Mouse (Mus musculus): Measurements from ENCODE around the gene Tubb2a. TPM values are rescaled to one million over a fixed set of nuclear protein-coding genes. Genes with fewer than 3 reads are reported as not detected.

Gene Tubb2a
- total and polyA plus RNA-seq, 3 experiments: 17.6 to 43.0 (median 26.1) TPM

- H3K9ac ChIP-seq (ENCODE audit: insufficient read depth, low read depth): no peak overlapping the region
- dilution Hi-C loops (cut with MboI; ENCODE audit: extremely low pct_ligation_motif_present, extremely low pct_unique_long_range_greater_than_20kb, low sequenced_read_pairs) (no loop called here), in situ Hi-C loops (cut with MboI; ENCODE audit: low pct_ligation_motif_present, low pct_unique_long_range_greater_than_20kb, low sequenced_read_pairs) (no loop called here)
- no peak for DNase-seq (ENCODE audit: extremely low read depth)
- H3K36me3 ChIP-seq (replicated peaks in 1 of 2; ENCODE audit: control insufficient read depth in 1 of 2, insufficient read depth in 1 of 2, low read length in 1 of 2): no peaks in the 10 kb centered on the region
- H3K27me3 ChIP-seq (replicated peaks): no peaks in the 10 kb centered on the region
- H3K9me3 ChIP-seq (replicated peaks; ENCODE audit: low read length): no peaks in the 10 kb centered on the region
- H3K27ac ChIP-seq (ENCODE audit: insufficient read depth, low read depth): no peak overlapping the region
- no peak overlapping the region for H3K4me2 ChIP-seq (ENCODE audit: insufficient read depth, low read depth, poor library complexity, severe bottlenecking)
- no peaks in the 10 kb centered on the region for H3K79me2 ChIP-seq (replicated peaks; ENCODE audit: control insufficient read depth, extremely low read depth, insufficient read depth, poor library complexity, severe bottlenecking)
- H3K4me1 ChIP-seq (ENCODE audit: control insufficient read depth in 1 of 2, insufficient read depth in 2 of 2): peaks cover 5 to 40% of the 10 kb centered on the region in 2 experiments; a peak in 3 of 4 replicates
- H3K4me3 ChIP-seq (replicated peaks in 1 of 3; ENCODE audit: low read depth in 2 of 3, low read length in 2 of 3, poor library complexity in 1 of 3): no peak overlapping the region
- TF ChIP-seq ELF1 (IDR thresholded peaks at IDR 0.05; ENCODE audit: low read depth, low read length) (no peak), CHD1 (IDR thresholded peaks at IDR 0.05; ENCODE audit: low read depth, low read length) (no peak), ZKSCAN1 (IDR thresholded peaks at IDR 0.05; ENCODE audit: borderline replicate concordance, low read depth, low read length) (no peak), CTCF (conservative IDR thresholded peaks at IDR 0.05 in 1 of 2, IDR thresholded peaks at IDR 0.05 in 1 of 2; ENCODE audit: low read depth in 2 of 2, low read length in 2 of 2) (no peak), SIN3A (IDR thresholded peaks at IDR 0.05; ENCODE audit: low read length) (no peak), MAFK (IDR thresholded peaks at IDR 0.05; ENCODE audit: insufficient replicate concordance, low read length) (no peak), EP300 (IDR thresholded peaks at IDR 0.05; ENCODE audit: low read length) (no peak), MXI1 (IDR thresholded peaks at IDR 0.05; ENCODE audit: low read depth, low read length) (no peak), NRF1 (IDR thresholded peaks at IDR 0.05; ENCODE audit: low read depth, low read length) (no peak), MAX (IDR thresholded peaks at IDR 0.05; ENCODE audit: low read length) (no peak), GABPA (IDR thresholded peaks at IDR 0.05; ENCODE audit: insufficient replicate concordance, low read depth, low read length) (no peak), NELFE (IDR thresholded peaks at IDR 0.05; ENCODE audit: low read depth, low read length) (no peak), CHD2 (IDR thresholded peaks at IDR 0.05; ENCODE audit: low read length) (no peak), RCOR1 (conservative IDR thresholded peaks at IDR 0.05; ENCODE audit: low read depth, low read length) (no peak), ZMIZ1 (IDR thresholded peaks at IDR 0.05; ENCODE audit: low read depth, low read length) (no peak), E2F4 (IDR thresholded peaks at IDR 0.05; ENCODE audit: insufficient replicate concordance, low read depth, low read length) (no peak), IRF4 (IDR thresholded peaks at IDR 0.05; ENCODE audit: low read depth, low read length) (no peak)
These were observed 36.8 kb upstream of the Tubb2a start for GRCm38 (mm10) chr13:34114654-34115053.

GRCm38 (mm10) chr13:34113086-34113485, 35.3 kb upstream of the Tubb2a start:
- Histone ChIP-seq H3K27ac (ENCODE audit: insufficient read depth, low read depth) (no peak overlapping the region), H3K27me3 (replicated peaks) (no peaks in the 10 kb centered on the region), H3K79me2 (replicated peaks; ENCODE audit: control insufficient read depth, extremely low read depth, insufficient read depth, poor library complexity, severe bottlenecking) (no peaks in the 10 kb centered on the region), H3K9me3 (replicated peaks; ENCODE audit: low read length) (no peaks in the 10 kb centered on the region), H3K9ac (ENCODE audit: insufficient read depth, low read depth) (no peak overlapping the region), H3K36me3 (replicated peaks in 1 of 2; ENCODE audit: control insufficient read depth in 1 of 2, insufficient read depth in 1 of 2, low read length in 1 of 2) (no peaks in the 10 kb centered on the region), H3K4me2 (ENCODE audit: insufficient read depth, low read depth, poor library complexity, severe bottlenecking) (no peak overlapping the region), H3K4me1 (ENCODE audit: control insufficient read depth in 1 of 2, insufficient read depth in 2 of 2) (peaks cover 0 to 33% of the 10 kb centered on the region in 2 experiments; a peak in 2 of 4 replicates), H3K4me3 (replicated peaks in 1 of 3; ENCODE audit: low read depth in 2 of 3, low read length in 2 of 3, poor library complexity in 1 of 3) (no peak overlapping the region)
- dilution Hi-C loops (cut with MboI; ENCODE audit: extremely low pct_ligation_motif_present, extremely low pct_unique_long_range_greater_than_20kb, low sequenced_read_pairs): no loop called here
- in situ Hi-C loops (cut with MboI; ENCODE audit: low pct_ligation_motif_present, low pct_unique_long_range_greater_than_20kb, low sequenced_read_pairs): no loop called here
- TF ChIP-seq NELFE (IDR thresholded peaks at IDR 0.05; ENCODE audit: low read depth, low read length): no peak
- TF ChIP-seq POLR2A (IDR thresholded peaks at IDR 0.05; ENCODE audit: low read depth, low read length): no peak
- no peak for TF ChIP-seq E2F4 (IDR thresholded peaks at IDR 0.05; ENCODE audit: insufficient replicate concordance, low read depth, low read length)
- no peak for TF ChIP-seq IRF4 (IDR thresholded peaks at IDR 0.05; ENCODE audit: low read depth, low read length)
- TF ChIP-seq JUN (IDR thresholded peaks at IDR 0.05; ENCODE audit: insufficient read depth, low read depth, low read length): no peak
- no peak for TF ChIP-seq UBTF (IDR thresholded peaks at IDR 0.05; ENCODE audit: low read depth, low read length)
- TF ChIP-seq PAX5 (IDR thresholded peaks at IDR 0.05; ENCODE audit: low read length): no peak
- no peak for TF ChIP-seq GABPA (IDR thresholded peaks at IDR 0.05; ENCODE audit: insufficient replicate concordance, low read depth, low read length)
- TF ChIP-seq HCFC1 (IDR thresholded peaks at IDR 0.05; ENCODE audit: low read depth, low read length): no peak
- TF ChIP-seq TCF12 (IDR thresholded peaks at IDR 0.05; ENCODE audit: low read depth, low read length): no peak
- no peak for TF ChIP-seq CTCF (conservative IDR thresholded peaks at IDR 0.05 in 1 of 2, IDR thresholded peaks at IDR 0.05 in 1 of 2; ENCODE audit: low read depth in 2 of 2, low read length in 2 of 2)
- TF ChIP-seq CHD2 (IDR thresholded peaks at IDR 0.05; ENCODE audit: low read length): no peak
- TF ChIP-seq ELF1 (IDR thresholded peaks at IDR 0.05; ENCODE audit: low read depth, low read length): no peak
- TF ChIP-seq MYC (IDR thresholded peaks at IDR 0.05; ENCODE audit: low read depth, low read length): no peak
- TF ChIP-seq SIN3A (IDR thresholded peaks at IDR 0.05; ENCODE audit: low read length): no peak
- no peak for DNase-seq (ENCODE audit: extremely low read depth)
